Comparison of ENCODE assay signal across 1 mouse cellular context in the genomic region with DNA sequence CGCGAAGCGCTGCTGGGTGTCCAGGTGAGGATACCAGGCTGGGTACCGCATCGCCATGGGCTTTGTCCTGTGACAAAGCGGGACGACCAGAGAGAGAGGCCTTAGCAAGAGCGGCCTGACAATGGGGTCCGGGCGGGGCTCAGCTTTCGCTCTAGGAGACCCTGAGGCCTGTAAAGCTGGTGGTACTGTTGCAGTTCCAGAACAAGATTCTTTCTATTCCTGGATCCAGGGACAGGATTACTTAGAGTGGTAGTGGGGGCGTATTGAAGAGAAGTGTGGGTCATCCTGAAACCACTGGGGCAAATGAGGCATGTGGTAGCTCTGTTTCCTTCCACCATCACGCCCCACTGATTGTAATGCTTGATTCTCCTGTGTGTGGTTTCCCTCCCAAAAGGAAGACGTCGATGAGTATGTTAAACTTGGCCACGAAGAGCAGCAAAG.
TF ChIP-seq lines count a peak whose summit lies in the region.

No protein-coding gene starts in this region.

TF ChIP-seq in CH12.LX, 34 proteins besides CTCF, POLR2A, EP300 and RAD21 (continued from another document):
- TF ChIP-seq IRF4 (IDR thresholded peaks at IDR 0.05; ENCODE audit: low read depth, low read length) (peak; percentile 44; the same call in 1 of the 2 replicates), POLR2AphosphoS2 (IDR thresholded peaks at IDR 0.05; ENCODE audit: low read depth, low read length) (no peak), BHLHE40 (IDR thresholded peaks at IDR 0.05; ENCODE audit: low read depth, low read length) (no peak), MAX (IDR thresholded peaks at IDR 0.05; ENCODE audit: low read length) (peak; percentile 48; the same call in 1 of the 2 replicates), NELFE (IDR thresholded peaks at IDR 0.05; ENCODE audit: low read depth, low read length) (no peak), SIN3A (IDR thresholded peaks at IDR 0.05; ENCODE audit: low read length) (peak; percentile 51; the same call in 1 of the 2 replicates)
